Mouse (Mus musculus): Measurements from ENCODE around the gene Glis3. TPM values are rescaled to one million over a fixed set of nuclear protein-coding genes. Genes with fewer than 3 reads are reported as not detected.

Gene Glis3
- total RNA-seq, 2 experiments from 2014 or later, result 21.8 to 27.3 TPM

GRCm38 (mm10) chr19:28531750-28532149 lies 148.1 kb downstream of the Glis3 start:
- no peak for DNase-seq

DNA sequence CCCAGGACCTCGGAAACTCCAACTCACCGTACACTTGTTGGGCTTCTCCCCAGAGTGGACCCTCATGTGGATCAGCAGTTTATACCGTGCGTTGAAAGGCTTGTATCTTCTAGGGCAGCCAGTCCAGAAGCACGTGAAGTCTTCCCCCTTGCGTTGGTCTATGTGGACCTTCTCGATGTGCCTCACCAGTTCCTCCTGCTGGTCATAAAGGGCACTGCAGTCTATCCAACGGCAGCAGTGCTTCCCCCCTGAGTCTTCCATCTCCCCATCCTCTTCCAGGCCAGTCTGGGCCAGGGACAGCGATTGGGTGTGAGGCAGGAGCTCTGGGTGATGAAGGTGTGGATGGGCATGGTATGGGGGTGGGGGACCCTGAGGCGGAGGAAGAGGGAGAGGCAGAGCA lies 149.0 kb downstream of the Glis3 start:
- DNase-seq, result no peak

DNA sequence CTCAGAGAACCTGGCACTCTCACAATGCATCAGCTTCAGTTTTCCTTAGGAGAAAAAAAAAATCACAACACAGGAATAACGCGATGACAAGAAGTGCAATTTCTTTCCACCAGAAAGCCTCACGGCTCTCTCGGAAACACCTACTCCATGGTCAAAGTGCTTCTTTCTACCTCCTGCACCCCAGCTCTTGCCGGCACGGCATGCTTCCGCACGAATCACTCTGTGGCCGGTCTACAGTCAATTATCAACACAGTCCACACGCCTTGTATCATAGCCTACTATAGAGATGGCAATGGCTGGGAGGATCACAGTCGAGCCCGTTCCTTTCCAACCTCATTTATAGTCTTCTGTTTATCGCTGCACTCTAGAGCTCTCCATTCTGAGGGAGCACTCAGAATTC lies 150.9 kb downstream of the Glis3 start:
- DNase-seq, result no peak

DNA sequence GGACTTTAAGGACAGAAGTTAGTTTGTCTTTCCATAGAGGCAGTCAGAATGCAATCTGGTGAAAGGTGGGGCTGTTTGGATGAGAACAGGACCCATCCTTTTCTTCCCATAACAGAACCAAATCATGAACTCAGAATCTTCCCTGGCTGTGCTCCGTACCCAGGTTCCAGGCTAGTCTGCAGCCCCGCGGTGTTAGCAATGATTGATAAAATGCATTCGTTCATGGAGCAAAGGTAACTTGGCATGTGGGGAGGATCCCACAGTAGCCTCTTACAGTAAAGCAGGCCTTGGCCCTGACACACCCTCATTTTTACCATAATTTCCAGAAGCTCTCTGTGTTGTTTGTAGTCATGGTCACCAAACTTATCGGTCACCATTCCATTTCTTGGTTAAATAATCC lies 152.4 kb downstream of the Glis3 start:
- DNase-seq, result no peak

GRCm38 (mm10) chr19:28525331-28525730 lies 154.5 kb downstream of the Glis3 start:
- DNase-seq, result no peak

DNA sequence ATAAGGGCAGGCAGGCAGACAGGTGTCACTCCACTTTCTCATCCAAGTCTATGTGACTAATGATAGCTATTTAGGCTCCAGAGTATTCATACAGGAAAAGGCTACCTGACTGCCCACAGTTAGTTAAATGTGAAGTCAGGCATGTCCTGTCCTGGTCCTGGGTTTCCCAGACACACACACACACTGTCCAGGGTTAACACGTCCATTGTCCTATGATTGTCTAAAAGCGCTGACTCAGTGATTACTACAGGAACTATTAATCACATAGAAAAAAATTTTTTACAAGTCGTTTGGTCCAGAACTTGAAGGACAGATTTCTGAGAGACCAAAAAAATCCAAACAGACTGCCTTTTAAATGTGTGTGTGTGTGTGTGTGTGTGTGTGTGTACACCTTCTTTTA lies 157.6 kb downstream of the Glis3 start:
- no peak for DNase-seq

DNA sequence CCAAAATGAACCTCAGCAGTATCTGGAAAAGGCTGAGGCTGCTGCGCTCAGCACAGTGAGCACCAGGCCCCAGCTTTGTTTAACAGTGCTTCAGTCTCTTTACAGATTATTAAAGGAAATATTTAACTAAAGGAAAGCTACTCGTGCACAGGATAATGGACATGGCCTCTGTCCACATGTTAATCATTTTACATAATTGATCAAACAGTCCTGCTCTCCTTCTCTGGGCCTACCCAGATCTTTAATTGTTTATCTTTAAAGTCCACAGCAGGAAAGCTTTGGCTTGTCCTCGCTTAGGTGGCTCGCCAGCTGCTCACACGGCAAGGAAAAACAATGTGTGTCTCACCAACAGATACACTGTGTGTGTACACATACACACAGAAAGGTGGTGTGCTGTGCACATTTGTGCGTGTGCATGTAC lies 159.1 kb downstream of the Glis3 start:
- no peak for DNase-seq

GRCm38 (mm10) chr19:28520128-28520745 lies 159.6 kb downstream of the Glis3 start:
- no peak for DNase-seq

DNA sequence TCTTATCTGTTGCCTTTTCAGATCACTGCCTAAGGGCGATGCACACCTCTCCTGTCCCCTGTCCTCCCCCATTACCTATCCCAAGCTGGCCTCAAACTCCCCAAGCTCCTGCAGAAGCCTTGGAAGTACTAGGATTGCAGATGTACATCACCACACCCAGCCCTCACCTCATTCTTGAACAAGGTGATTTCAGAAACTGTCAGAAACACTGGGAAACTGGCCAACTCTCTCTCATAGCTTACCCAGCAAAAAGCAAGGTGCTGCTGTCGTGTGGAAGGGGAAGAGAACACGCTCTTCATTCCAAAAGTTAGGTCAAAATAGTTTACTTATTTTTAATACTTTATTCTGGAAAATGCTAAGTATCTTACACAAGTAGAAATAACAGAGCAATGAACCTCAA lies 160.6 kb downstream of the Glis3 start:
- DNase-seq, result no peak

- DNase-seq, result no peak
Observed at GRCm38 (mm10) chr19:28518846-28519245, 161.0 kb downstream of the Glis3 start.

GRCm38 (mm10) chr19:28518266-28518665 lies 161.6 kb downstream of the Glis3 start:
- DNase-seq, result no peak

DNA sequence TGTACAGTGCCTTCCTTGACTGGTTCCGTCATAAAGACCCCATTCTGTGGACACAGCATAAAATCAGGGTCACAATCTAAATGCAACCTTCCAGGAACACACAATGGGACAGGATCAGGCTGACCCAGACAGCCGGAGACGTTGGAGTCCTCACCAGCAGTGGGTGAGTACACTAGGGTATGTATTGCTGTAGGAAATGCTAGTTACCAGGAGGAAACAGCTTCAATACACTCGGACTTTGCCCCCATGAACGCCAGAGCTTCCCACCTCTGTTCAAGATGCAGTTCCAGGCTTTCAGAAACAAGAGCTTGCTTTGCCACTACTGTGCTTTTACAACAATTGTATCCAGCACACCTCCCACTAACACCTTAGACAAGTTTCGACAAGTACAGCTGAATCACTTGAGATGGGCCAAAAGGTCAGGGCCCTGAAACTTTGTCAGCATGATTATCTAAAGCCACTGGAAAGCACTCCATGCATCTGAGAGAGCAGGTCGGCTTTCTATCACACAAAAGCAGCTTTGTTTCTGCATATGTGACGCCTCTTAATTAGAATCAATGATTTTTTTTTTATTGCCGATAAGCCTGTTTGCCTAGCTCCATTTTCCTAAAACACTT lies 162.3 kb downstream of the Glis3 start:
- DNase-seq, result no peak

DNA sequence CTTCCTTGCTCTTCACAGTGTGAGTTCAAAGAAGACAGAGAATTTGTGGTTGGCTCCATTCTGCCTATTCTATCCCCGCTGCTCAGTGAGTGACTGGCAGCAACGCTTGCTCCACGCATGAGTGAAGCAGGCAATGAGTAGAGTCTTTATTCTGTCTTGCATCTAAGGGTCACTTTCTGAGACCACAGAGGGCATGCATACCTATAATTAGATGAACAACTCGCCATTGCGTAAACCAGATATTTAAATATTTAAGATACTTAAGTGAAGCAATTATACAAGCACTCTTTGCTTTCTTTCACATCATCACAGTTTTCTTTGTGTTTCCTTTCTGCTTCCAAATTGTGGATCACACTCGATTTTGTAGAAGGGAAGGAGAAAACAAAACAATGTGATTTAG lies 163.4 kb downstream of the Glis3 start:
- DNase-seq, result no peak

GRCm38 (mm10) chr19:28512475-28512874 lies 167.4 kb downstream of the Glis3 start:
- no peak for DNase-seq

- no peak for DNase-seq
Observed at GRCm38 (mm10) chr19:28511910-28512309, 168.0 kb downstream of the Glis3 start.

GRCm38 (mm10) chr19:28505376-28505775 lies 174.5 kb downstream of the Glis3 start:
- DNase-seq, result no peak

GRCm38 (mm10) chr19:28503011-28503410 lies 176.9 kb downstream of the Glis3 start:
- DNase-seq, result peak; percentile 67 to 75

DNA sequence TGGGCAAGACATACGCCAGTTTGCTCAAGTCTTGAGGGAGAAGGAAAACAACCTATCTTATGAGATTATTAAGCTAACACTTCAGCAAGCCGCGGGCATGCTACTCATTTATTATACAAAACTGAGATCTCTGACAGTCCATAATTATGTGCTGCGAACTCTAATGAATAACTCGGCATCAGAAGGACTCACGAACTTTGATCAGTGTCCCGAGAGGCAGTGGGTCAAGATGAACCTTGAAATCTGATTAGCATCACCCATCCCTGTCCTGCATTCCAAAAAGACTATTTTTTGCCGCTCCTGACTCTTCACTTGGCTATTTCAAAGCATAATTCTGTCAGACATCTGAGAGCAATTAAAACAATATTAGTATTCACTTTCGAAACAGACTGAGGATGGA lies 178.9 kb downstream of the Glis3 start:
- no peak for DNase-seq

GRCm38 (mm10) chr19:28500505-28500904 lies 179.4 kb downstream of the Glis3 start:
- no peak for DNase-seq

GRCm38 (mm10) chr19:28499786-28500185 lies 180.1 kb downstream of the Glis3 start:
- no peak for DNase-seq

GRCm38 (mm10) chr19:28495926-28496325 lies 184.0 kb downstream of the Glis3 start:
- DNase-seq, result no peak

- DNase-seq, result no peak
Observed at GRCm38 (mm10) chr19:28493605-28494260, 186.1 kb downstream of the Glis3 start.

- DNase-seq, result no peak
Observed at GRCm38 (mm10) chr19:28478055-28478454, 201.8 kb downstream of the Glis3 start.

- DNase-seq, result no peak
Observed at GRCm38 (mm10) chr19:28477326-28477863, 202.5 kb downstream of the Glis3 start.
